Mouse (Mus musculus): ENCODE measurements around the gene Aqp1. TPM values are rescaled to one million over a fixed set of nuclear protein-coding genes. Genes with fewer than 3 reads are reported as not detected.

Aqp1 gene
- total RNA-seq (2021), result 1 to 10 TPM in 1 of 2 experiments, under 1 TPM in 1; 0.45 to 2.5 TPM

DNA sequence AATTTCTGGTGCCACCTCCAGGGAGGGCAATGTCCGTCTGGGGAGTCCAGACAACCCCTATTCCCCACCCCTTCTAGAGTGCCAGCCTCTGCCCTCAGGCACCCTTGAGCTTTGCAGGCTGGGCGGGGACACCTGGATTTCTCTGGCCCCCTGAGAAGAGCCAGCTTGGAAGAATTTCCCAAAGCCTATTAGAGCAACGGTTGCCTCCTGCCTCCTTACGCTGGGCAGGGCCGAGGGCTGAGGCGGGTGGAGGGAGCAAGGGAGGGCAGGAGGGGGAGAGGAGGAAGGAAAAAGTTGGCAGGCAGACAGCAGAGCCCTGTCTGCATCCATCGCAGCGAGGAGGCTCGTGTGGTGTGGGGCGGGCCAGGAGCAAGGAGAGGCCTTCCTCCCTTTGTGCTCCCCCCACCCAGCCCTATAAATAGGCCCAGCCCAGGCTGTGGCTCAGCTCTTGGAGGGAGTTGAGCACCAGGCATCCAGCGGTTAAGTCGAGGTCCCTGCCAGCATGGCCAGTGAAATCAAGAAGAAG, at the start of gene Aqp1:
TSS of gene Aqp1 (plus strand) at position 444 of the 526 bp plus-strand sequence.
- DNase-seq, result no peak

DNA sequence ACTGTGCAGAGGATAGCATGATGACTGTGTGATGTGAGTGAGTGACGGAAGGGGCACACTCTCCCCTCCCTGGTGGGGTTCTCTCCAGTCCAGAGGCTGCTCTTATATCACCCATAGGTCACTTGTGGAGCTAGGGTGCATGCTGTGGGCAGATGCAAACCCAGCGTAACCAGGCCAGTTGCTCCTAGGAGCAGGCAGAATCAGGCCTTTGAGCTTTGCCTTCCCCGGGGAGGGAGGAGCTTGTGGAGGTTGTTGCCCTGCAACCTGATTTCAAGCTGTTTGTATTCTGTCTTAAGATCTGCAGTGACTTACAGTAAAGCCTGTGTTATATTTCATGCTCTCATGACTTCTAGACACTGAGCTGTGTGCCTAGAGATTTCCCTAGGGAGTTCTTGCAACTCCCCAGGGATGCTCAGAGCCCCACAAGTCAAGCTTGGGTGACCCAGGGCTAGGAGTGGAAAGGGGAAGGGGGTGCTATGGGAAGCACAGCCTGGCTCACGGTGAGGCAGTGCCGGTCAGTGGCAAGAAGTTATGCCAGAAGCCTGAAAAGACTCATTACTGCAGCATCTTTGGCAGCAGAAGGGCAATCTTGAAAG, 48.1 kb upstream of the Aqp1 start:
- no peak for DNase-seq

GRCm38 (mm10) chr6:55294549-55295131, 41.6 kb upstream of the Aqp1 start:
- DNase-seq, result no peak

- DNase-seq, result no peak
These were observed 40.9 kb upstream of the Aqp1 start for GRCm38 (mm10) chr6:55295325-55295724.

DNA sequence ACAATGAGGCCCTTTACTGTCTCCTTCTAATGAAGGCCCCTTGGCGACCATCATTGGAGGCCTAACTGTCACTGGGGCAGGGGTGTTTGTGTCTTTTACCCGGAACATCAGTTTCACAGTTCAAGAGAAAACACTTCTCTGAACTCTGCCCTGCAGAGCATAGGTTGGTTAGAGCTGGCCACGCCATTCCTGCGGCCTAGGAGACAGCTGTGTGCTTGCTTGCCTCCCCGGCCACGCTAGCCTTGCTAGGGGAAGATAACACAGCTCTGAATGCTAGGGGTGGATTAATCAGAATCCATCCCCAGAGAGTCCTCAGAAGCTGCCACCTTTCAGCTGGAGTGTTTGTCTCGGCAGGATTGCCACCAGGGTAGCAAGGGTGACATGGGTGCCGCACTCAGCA, 36.8 kb upstream of the Aqp1 start:
- DNase-seq, result no peak

DNA sequence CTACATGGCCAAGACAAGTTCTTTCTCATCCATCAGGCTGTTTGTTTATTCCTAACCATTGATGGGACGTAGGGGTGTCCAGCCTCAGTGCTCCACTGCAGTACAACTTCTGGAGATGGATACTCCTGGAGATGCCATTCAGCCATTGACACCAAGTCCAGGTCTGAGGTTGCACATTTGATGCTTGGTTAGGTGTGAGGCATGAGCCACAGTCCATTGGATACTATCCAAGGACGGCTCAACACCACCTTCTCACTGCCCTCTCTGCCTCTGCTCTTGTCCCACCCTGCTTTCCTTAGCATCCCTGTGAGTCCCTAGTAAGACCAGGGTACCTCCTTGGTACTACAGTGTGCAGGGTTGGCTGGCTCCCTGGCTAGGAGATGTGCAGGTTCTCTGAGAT, 36.3 kb upstream of the Aqp1 start:
- DNase-seq, result no peak

DNA sequence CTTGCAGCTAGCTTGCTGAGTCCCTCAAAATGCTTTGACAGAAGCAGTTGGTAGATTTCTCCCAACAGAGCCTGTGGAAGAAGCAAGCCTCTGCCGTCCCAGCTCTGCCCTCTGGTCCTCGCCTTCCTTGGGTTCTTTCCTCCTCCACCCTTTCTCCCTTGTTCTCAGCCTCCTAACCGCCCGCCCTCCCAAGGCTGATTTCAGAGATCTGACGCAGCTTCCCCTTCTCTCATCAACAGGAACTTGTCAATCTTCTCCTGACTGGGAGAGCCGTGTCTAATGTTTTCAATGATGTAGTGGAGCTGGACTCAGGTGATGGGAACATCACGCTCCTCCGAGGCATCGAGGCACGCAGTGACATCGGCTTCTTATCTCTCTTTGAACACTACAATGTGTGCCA, 35.5 kb upstream of the Aqp1 start:
- DNase-seq, result no peak

- DNase-seq, result no peak
These were observed 26.1 kb upstream of the Aqp1 start for GRCm38 (mm10) chr6:55310179-55310578.

GRCm38 (mm10) chr6:55311962-55312361, 24.3 kb upstream of the Aqp1 start:
- no peak for DNase-seq

GRCm38 (mm10) chr6:55313893-55314292, 22.3 kb upstream of the Aqp1 start:
- DNase-seq, result no peak

DNA sequence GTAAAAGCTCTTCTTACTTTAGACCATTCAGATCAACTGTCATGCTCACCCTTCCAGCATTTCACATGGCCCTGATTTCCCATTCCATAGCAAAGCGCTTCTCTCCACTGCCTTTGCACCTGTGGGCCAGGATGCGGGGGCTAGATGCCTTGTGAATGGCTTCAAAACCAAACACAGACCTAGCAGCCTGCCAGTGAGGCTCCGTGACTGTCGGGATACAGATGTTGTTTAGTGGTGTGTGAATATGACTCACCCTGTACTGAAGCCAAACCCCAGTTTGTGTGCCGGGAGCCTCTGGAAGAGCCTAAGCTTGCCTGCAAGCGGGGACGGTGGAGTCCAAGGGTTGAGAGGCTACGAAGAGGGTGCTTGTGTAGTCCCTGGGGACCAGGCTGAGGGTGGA, 21.6 kb upstream of the Aqp1 start:
- no peak for DNase-seq

DNA sequence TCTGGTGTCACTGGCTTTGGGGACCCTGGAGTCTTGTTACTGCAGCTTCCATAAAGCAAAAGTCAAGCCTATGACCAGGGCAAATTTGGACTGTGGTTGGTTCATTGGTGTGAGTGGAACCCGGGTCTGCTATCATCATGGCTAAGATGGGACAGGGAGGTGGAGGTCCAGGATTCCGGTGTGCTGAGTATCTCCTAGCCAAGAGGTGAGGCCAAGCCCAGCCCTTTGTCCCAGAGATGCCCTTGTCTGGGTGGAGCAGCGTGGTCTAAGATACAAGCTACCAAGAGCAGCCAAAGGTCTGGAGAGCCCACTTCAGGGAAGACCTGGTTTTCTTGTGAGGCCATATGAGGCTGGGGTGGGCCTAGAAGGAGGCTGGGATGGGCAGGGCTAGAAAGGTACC, 17.6 kb upstream of the Aqp1 start:
- no peak for DNase-seq

GRCm38 (mm10) chr6:55319585-55320551, 16.4 kb upstream of the Aqp1 start:
- DNase-seq, result no peak

DNA sequence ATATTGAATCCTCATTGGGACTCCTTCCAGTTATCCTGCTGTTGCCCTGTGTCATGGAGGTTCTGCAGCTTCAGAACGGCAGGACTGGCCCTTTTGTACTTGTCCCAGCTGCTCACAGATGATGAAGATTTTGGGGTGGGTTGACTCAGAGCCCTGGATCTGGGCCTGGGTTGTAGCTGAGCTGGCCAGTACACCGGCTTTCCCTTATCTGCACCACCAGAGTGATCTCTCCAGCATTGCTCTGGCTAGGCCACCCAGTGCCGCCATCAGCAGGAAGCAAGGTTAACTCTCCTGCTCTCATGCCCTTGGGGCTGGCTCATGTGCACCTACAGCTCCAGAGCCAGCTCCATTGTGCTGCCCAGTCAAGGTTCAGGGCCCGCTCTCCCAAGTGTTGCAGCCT, 15.3 kb upstream of the Aqp1 start:
- DNase-seq, result no peak

- no peak for DNase-seq
These were observed 14.7 kb upstream of the Aqp1 start for GRCm38 (mm10) chr6:55321518-55321917.

- no peak for DNase-seq
These were observed 13.3 kb upstream of the Aqp1 start for GRCm38 (mm10) chr6:55322980-55323379.

- DNase-seq, result no peak
These were observed 12.2 kb upstream of the Aqp1 start for GRCm38 (mm10) chr6:55323908-55324634.

GRCm38 (mm10) chr6:55324785-55325184, 11.4 kb upstream of the Aqp1 start:
- no peak for DNase-seq

GRCm38 (mm10) chr6:55326299-55326698, 9.9 kb upstream of the Aqp1 start:
- DNase-seq, result no peak

- DNase-seq, result no peak
These were observed 8.9 kb upstream of the Aqp1 start for GRCm38 (mm10) chr6:55327326-55327725.

DNA sequence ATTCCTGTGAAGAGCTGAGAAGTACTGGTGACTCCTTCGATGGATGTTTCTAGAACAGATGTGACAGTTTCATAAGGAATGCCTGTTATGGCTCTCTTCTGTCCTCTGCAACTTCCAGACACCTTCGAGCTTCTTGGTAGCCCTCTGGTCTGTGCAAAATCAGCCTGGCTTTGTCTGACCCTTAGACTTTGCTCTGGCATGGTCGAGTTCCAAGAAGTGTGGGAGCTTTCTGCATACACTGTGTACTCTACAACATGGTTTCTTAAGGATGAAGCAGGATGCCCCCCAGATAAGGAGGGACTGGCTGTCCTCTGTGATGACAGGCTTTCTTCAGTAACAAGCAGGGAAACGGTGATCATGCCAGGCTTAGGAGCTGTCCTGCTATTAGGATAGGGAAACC, 8.1 kb upstream of the Aqp1 start:
- no peak for DNase-seq

- DNase-seq, result no peak
These were observed 4.9 kb upstream of the Aqp1 start for GRCm38 (mm10) chr6:55331315-55331714.

All from layer of hippocampus, postnatal 36 days (tissue).